Mouse (Mus musculus): Measurements from ENCODE around the gene Cfap65.

Gene Cfap65

GRCm38 (mm10) chr1:74936221-74936830, 927 bp upstream of the Cfap65 start:
- no peak for DNase-seq (ENCODE audit: low spot score)

GRCm38 (mm10) chr1:74927621-74928296, 7.6 kb downstream of the Cfap65 start:
- DNase-seq (ENCODE audit: low spot score), result no peak

GRCm38 (mm10) chr1:74926721-74927120, 8.7 kb downstream of the Cfap65 start:
- peak; percentile 55 for DNase-seq (ENCODE audit: low spot score)

GRCm38 (mm10) chr1:74924464-74924863, 10.9 kb downstream of the Cfap65 start:
- no peak for DNase-seq (ENCODE audit: low spot score)

- DNase-seq (ENCODE audit: low spot score), result no peak
Observed at GRCm38 (mm10) chr1:74915706-74916105, 19.7 kb downstream of the Cfap65 start.

- no peak for DNase-seq (ENCODE audit: low spot score)
Observed at GRCm38 (mm10) chr1:74902191-74902590, 33.2 kb downstream of the Cfap65 start.

GRCm38 (mm10) chr1:74901686-74902085, 33.7 kb downstream of the Cfap65 start:
- DNase-seq (ENCODE audit: low spot score), result peak; percentile 72

- no peak for DNase-seq (ENCODE audit: low spot score)
Observed at GRCm38 (mm10) chr1:74900341-74901285, 34.8 kb downstream of the Cfap65 start.

- DNase-seq (ENCODE audit: low spot score), result no peak
Observed at GRCm38 (mm10) chr1:74898656-74899431, 36.6 kb downstream of the Cfap65 start.

- DNase-seq (ENCODE audit: low spot score), result no peak
Observed at GRCm38 (mm10) chr1:74897976-74898375, 37.4 kb downstream of the Cfap65 start.

GRCm38 (mm10) chr1:74894966-74895365, 40.4 kb downstream of the Cfap65 start:
- peak; percentile 63 for DNase-seq (ENCODE audit: low spot score)

GRCm38 (mm10) chr1:74893134-74893855, 42.1 kb downstream of the Cfap65 start, which contains the start of gene Cryba2:
TSS of gene Cryba2 (minus strand) at chr1:74893143.
- peak; percentile 55 for DNase-seq (ENCODE audit: low spot score)

- no peak for DNase-seq (ENCODE audit: low spot score)
Observed at GRCm38 (mm10) chr1:74892351-74893133, 42.9 kb downstream of the Cfap65 start.

GRCm38 (mm10) chr1:74891513-74891912, 43.9 kb downstream of the Cfap65 start:
- no peak for DNase-seq (ENCODE audit: low spot score)

GRCm38 (mm10) chr1:74885369-74886042, 49.9 kb downstream of the Cfap65 start, which contains the start of gene Fev:
TSS of gene Fev (minus strand) at chr1:74885419.
- no peak for DNase-seq (ENCODE audit: low spot score)

- no peak for DNase-seq (ENCODE audit: low spot score)
Observed at GRCm38 (mm10) chr1:74884196-74885141, 50.9 kb downstream of the Cfap65 start.

GRCm38 (mm10) chr1:74883441-74883840, 52.0 kb downstream of the Cfap65 start:
- no peak for DNase-seq (ENCODE audit: low spot score)

- DNase-seq (ENCODE audit: low spot score), result no peak
Observed at GRCm38 (mm10) chr1:74882828-74883227, 52.6 kb downstream of the Cfap65 start.

Data from layer of hippocampus, adult 11-12 months (tissue).